ENCODE assay signal across 30 mouse cellular contexts in genomic region chr6:135156597-135156996, GRCm38 (mm10). TPM values are rescaled to one million over a fixed set of nuclear protein-coding genes. Genes with fewer than 3 reads are reported as not detected.
DNase-seq lines count a peak whose midpoint lies in the region; ATAC-seq and TF ChIP-seq lines count a peak whose summit lies in the region.
"Had no signal": no experiment of that assay in that cellular context is flagged by ENCODE, and none has a peak within 500 bp of the region (broad histone marks: within the 10 kb centered on the region; RNA-seq: fewer than 3 reads in every experiment).

No protein-coding gene starts in this region.

- ATAC-seq in intestine, embryonic 16.5 days, result peak; percentile 80
- peak; percentile 29 for ATAC-seq in liver, embryonic 14.5 days (ENCODE audit: insufficient read depth)
- peak; percentile 70 for ATAC-seq in megakaryocyte-erythroid progenitor cell, adult 5-6 weeks (replicated peaks; ENCODE audit: low FRiP score, low TSS enrichment, poor library complexity, severe bottlenecking)
- ATAC-seq: forebrain, embryonic 16.5 days; hindbrain, embryonic 16.5 days had no signal

- 67% methylated on average over 8 of the region's 8 CpGs for WGBS in intestine, embryonic 16.5 days
- 40% methylated on average over 8 of the region's 8 CpGs for WGBS in liver, embryonic 14.5 days (ENCODE audit: insufficient replicate concordance)

- no peak overlapping the region for H3K4me3 ChIP-seq in layer of hippocampus, adult 2 months
- H3K4me3 ChIP-seq in intestine, embryonic 16.5 days (ENCODE audit: low read length), result no peak overlapping the region
- no peak overlapping the region for H3K4me3 ChIP-seq in liver, embryonic 14.5 days (ENCODE audit: insufficient read depth in 1 of 2, low read depth in 2 of 2, low read length in 2 of 2)
- H3K4me3 ChIP-seq: embryonic facial prominence, embryonic 12.5 days; hindbrain, embryonic 10.5 days had no signal

- H3K4me1 ChIP-seq in intestine, embryonic 16.5 days (ENCODE audit: control insufficient read depth, insufficient read depth, low read length), result peaks cover 2% of the 10 kb centered on the region; the same call in 1 of the 2 replicates
- peaks cover 2 to 18% of the 10 kb centered on the region in 2 experiments; a peak in 3 of 4 replicates for H3K4me1 ChIP-seq in liver, embryonic 14.5 days (replicated peaks; ENCODE audit: control insufficient read depth in 2 of 2, insufficient read depth in 2 of 2, low read length in 1 of 2)
- H3K4me1 ChIP-seq: embryonic facial prominence, embryonic 12.5 days had no signal

- no peaks in the 10 kb centered on the region for H3K9me3 ChIP-seq in intestine, embryonic 16.5 days (ENCODE audit: control insufficient read depth, low read length)
- H3K9me3 ChIP-seq in liver, embryonic 14.5 days (ENCODE audit: control insufficient read depth, low read length), result no peaks in the 10 kb centered on the region
- H3K9me3 ChIP-seq: embryonic facial prominence, embryonic 12.5 days; hindbrain, embryonic 10.5 days had no signal

- H3K27me3 ChIP-seq in intestine, embryonic 16.5 days (replicated peaks; ENCODE audit: control insufficient read depth, insufficient read depth, low read length), result no peaks in the 10 kb centered on the region
- no peaks in the 10 kb centered on the region for H3K27me3 ChIP-seq in liver, embryonic 14.5 days (ENCODE audit: control insufficient read depth, insufficient read depth, low read length)
- H3K27me3 ChIP-seq: embryonic facial prominence, embryonic 12.5 days had no signal

- DNase-seq in layer of hippocampus, adult 2 months (ENCODE audit: low spot score in 2 of 2), result no peak
- no peak for DNase-seq in layer of hippocampus, adult 9-11 months
- no peak for DNase-seq in liver, embryonic 14.5 days (ENCODE audit: low read depth in 3 of 3, low spot score in 3 of 3)
- no peak for DNase-seq in gastrocnemius, postnatal 10 days
- DNase-seq in cerebellum, postnatal 4 days (ENCODE audit: low spot score in 2 of 2), result no peak
- DNase-seq in frontal cortex, postnatal 25 days (ENCODE audit: low spot score in 2 of 2), result no peak
- DNase-seq: adrenal gland, adult 2 months; B cell, adult 2 months; cerebellum, adult 2 months; cerebellum, postnatal 14 days; kidney, adult 9 months; kidney, postnatal 25 days; layer of hippocampus, postnatal 36 days; left cerebral cortex, postnatal 4 days; lung, embryonic 14.5 days; lung, postnatal 14 days had no signal

- 0 out of 2 replicates have a peak, but pooled peaks have one; percentile 21 for TF ChIP-seq EP300 in liver, embryonic 14.5 days (IDR thresholded peaks at IDR 0.05; ENCODE audit: low read depth)

- no peak for TF ChIP-seq CTCF in layer of hippocampus, adult 2 months (conservative IDR thresholded peaks at IDR 0.05)
- TF ChIP-seq CTCF in liver, embryonic 14.5 days (IDR thresholded peaks at IDR 0.05; ENCODE audit: low read depth), result no peak

- peak overlapping the region; percentile 28; the same call in 1 of the 2 replicates for H3K27ac ChIP-seq in layer of hippocampus, adult 2 months
- H3K27ac ChIP-seq in intestine, embryonic 16.5 days (ENCODE audit: low read length), result no peak overlapping the region
- H3K27ac ChIP-seq in liver, embryonic 14.5 days, result no peak overlapping the region
- H3K27ac ChIP-seq: embryonic facial prominence, embryonic 12.5 days; hindbrain, embryonic 10.5 days had no signal

- H3K36me3 ChIP-seq in intestine, embryonic 16.5 days (ENCODE audit: control insufficient read depth, insufficient read depth, low read length), result 0 out of 2 replicates have a peak, but pooled peaks cover 6% of the 10 kb centered on the region
- peaks cover 43% of the 10 kb centered on the region for H3K36me3 ChIP-seq in liver, embryonic 14.5 days (replicated peaks; ENCODE audit: control insufficient read depth, insufficient read depth, low read depth)
- H3K36me3 ChIP-seq: embryonic facial prominence, embryonic 12.5 days; hindbrain, embryonic 10.5 days had no signal

- no peak overlapping the region for H3K9ac ChIP-seq in intestine, embryonic 16.5 days (ENCODE audit: low read depth, low read length)
- no peak overlapping the region for H3K9ac ChIP-seq in liver, embryonic 14.5 days (replicated peaks)
- H3K9ac ChIP-seq: embryonic facial prominence, embryonic 12.5 days; lung, embryonic 14.5 days had no signal

- H3K4me2 ChIP-seq in intestine, embryonic 16.5 days (ENCODE audit: low read depth, low read length), result no peak overlapping the region
- no peak overlapping the region for H3K4me2 ChIP-seq in liver, embryonic 14.5 days (ENCODE audit: low read depth)
- H3K4me2 ChIP-seq: embryonic facial prominence, embryonic 12.5 days; lung, embryonic 14.5 days; midbrain, embryonic 11.5 days had no signal

RNA-seq across cellular contexts. Expression of gene Gprc5d, which starts 38.5 kb away (rescaled TPM):
- total RNA-seq in layer of hippocampus, adult 2 months (2021), result not detected
- 0.10 TPM in 2 replicates for polyA plus RNA-seq in intestine, embryonic 16.5 days (2015; fragmentation: Nextera tagmentation; extraction: Ambion mirVana)
- 0.28 and 0.41 TPM in 2 replicates for polyA plus RNA-seq in liver, embryonic 14.5 days (2012; rRNA removed)
- polyA plus RNA-seq in liver, embryonic 14.5 days (2014; fragmentation: Nextera tagmentation; extraction: Ambion mirVana), result not detected in 2 replicates
- not detected in 2 replicates for total RNA-seq in megakaryocyte-erythroid progenitor cell, adult 5-6 weeks (2014; fragmentation: Nextera tagmentation)
- total RNA-seq in megakaryocyte-erythroid progenitor cell, adult 5-6 weeks (2017), result not detected in 2 replicates
- not detected for total RNA-seq in gastrocnemius, postnatal 10 days (2021)
- total RNA-seq: adrenal gland, adult 2 months; adrenal gland, postnatal 4 days; gastrocnemius, adult 8-10 months; layer of hippocampus, postnatal 36 days; left cerebral cortex, postnatal 4 days had no signal
- polyA plus RNA-seq: adrenal gland, adult 2 months; embryonic facial prominence, embryonic 12.5 days; forebrain, embryonic 11.5 days; forebrain, embryonic 16.5 days; heart, embryonic 16.5 days; hindbrain, embryonic 10.5 days; hindbrain, embryonic 16.5 days; intestine, embryonic 14.5 days; lung, embryonic 14.5 days; midbrain, embryonic 11.5 days; neural tube, embryonic 14.5 days; stomach, embryonic 14.5 days had no signal

RNA-seq across cellular contexts. Expression of gene Fam234b, which starts 41.2 kb away (rescaled TPM):
- total RNA-seq in layer of hippocampus, adult 2 months (2021), result 100 to 1,000 TPM; 161 to 166 TPM
- polyA plus RNA-seq in intestine, embryonic 16.5 days (2015; fragmentation: Nextera tagmentation; extraction: Ambion mirVana), result 36.9 and 37.6 TPM in 2 replicates
- 18.7 and 19.1 TPM in 2 replicates for polyA plus RNA-seq in liver, embryonic 14.5 days (2012; rRNA removed)
- polyA plus RNA-seq in liver, embryonic 14.5 days (2014; fragmentation: Nextera tagmentation; extraction: Ambion mirVana), result 27.8 and 34.9 TPM in 2 replicates
- total RNA-seq in megakaryocyte-erythroid progenitor cell, adult 5-6 weeks (2014; fragmentation: Nextera tagmentation), result 57.4 and 66.3 TPM in 2 replicates
- 32.6 and 51.1 TPM in 2 replicates for total RNA-seq in megakaryocyte-erythroid progenitor cell, adult 5-6 weeks (2017)
- 1 to 10 TPM; 3.0 to 6.9 TPM for total RNA-seq in gastrocnemius, postnatal 10 days (2021)

RNA-seq across cellular contexts. Expression of gene Hebp1, which starts 41.2 kb away (rescaled TPM):
- 10 to 100 TPM; 74.1 to 79.1 TPM for total RNA-seq in layer of hippocampus, adult 2 months (2021)
- 74.0 and 83.9 TPM in 2 replicates for polyA plus RNA-seq in intestine, embryonic 16.5 days (2015; fragmentation: Nextera tagmentation; extraction: Ambion mirVana)
- 127 and 198 TPM in 2 replicates for polyA plus RNA-seq in liver, embryonic 14.5 days (2012; rRNA removed)
- polyA plus RNA-seq in liver, embryonic 14.5 days (2014; fragmentation: Nextera tagmentation; extraction: Ambion mirVana), result 60.1 and 70.2 TPM in 2 replicates
- total RNA-seq in megakaryocyte-erythroid progenitor cell, adult 5-6 weeks (2014; fragmentation: Nextera tagmentation), result 109 and 112 TPM in 2 replicates
- total RNA-seq in megakaryocyte-erythroid progenitor cell, adult 5-6 weeks (2017), result 109 and 149 TPM in 2 replicates
- 10 to 100 TPM; 11.5 to 16.8 TPM for total RNA-seq in gastrocnemius, postnatal 10 days (2021)

Comparison
In these comparisons a context has a peak if more than half of its experiments do, and no peak if none do; other contexts are left out.
1. ATAC-seq: peak in every context shown above with its lines; median percentile 80 in intestine, embryonic 16.5 days; 70 in megakaryocyte-erythroid progenitor cell, adult 5-6 weeks; 29 in liver, embryonic 14.5 days.
2. RNA of gene Fam234b, which starts 41.2 kb away (total RNA-seq): 161 to 166 TPM in layer of hippocampus, adult 2 months and 32.6 to 66.3 TPM in megakaryocyte-erythroid progenitor cell, adult 5-6 weeks; 3.0 to 6.9 TPM in gastrocnemius, postnatal 10 days; every median in the first group is over 4 times any median in the second.
3. RNA of gene Hebp1, which starts 41.2 kb away (total RNA-seq): 109 to 149 TPM in megakaryocyte-erythroid progenitor cell, adult 5-6 weeks and 74.1 to 79.1 TPM in layer of hippocampus, adult 2 months; 11.5 to 16.8 TPM in gastrocnemius, postnatal 10 days; every median in the first group is over 4 times any median in the second.